Mouse (Mus musculus) left cerebral cortex, adult 2 months (tissue): Measurements from ENCODE around the gene Olfr16. TPM values are rescaled to one million over a fixed set of nuclear protein-coding genes. Genes with fewer than 3 reads are reported as not detected.
A peak's percentile ranks its signal among the peaks of the same experiment; 100 is the strongest.

Experiments used
- DNase-seq, 2 experiments: peaks; one replicate each; pipeline ENCODE4 v3.0.0; 2021 to 2022; ENCODE audit warnings: low spot score in 2 of 2, mixed read lengths in 1 of 2; ENCODE audit errors: extremely low spot score in 1 of 2
- H3K27ac ChIP-seq: fragments of 200-600 bp; 2 replicates; pipeline ENCODE4 v1.8.1; 2022
- H3K4me3 ChIP-seq: fragments of 200-600 bp; 2 replicates; pipeline ENCODE4 v1.8.1; 2022
- CTCF ChIP-seq: fragments of 200-600 bp; IDR thresholded peaks from 2 replicates; pipeline ENCODE4 v1.8.1; 2022; ENCODE audit warnings: antibody characterized with exemption, mild to moderate bottlenecking, moderate library complexity
- intact Hi-C: fragments of 180-260 bp; cut with DNase I; formaldehyde crosslinking; loops from one replicate; pipeline ENCODE4 v1.15.1; 2025
- long read RNA-seq, 2 experiments: library from polyadenylated mRNA; stranded (forward); transcript quantifications; one replicate each; pipeline ENCODE4 v2.0.0; 2021; ENCODE audit warnings: borderline mapping rate in 2 of 2
- total RNA-seq, 2 experiments: library from RNA; stranded (reverse); gene quantifications; 2 replicates each; pipeline ENCODE4 v1.2.3; 2021

Olfr16 gene
- not detected for total RNA-seq
- long read RNA-seq, experiment 1 = 0 reads
- long read RNA-seq, experiment 2 = 0 reads

- no peak for DNase-seq
- no peak within 1 kb of the TSS for H3K27ac ChIP-seq
- no peak for TF ChIP-seq CTCF
- H3K4me3 ChIP-seq = no peak within 1 kb of the TSS
- intact Hi-C loops = loop anchor here (10.0 kb wide), 1 partner anchor 195 kb away; no protein-coding TSS in a partner anchor
Observed at GRCm38 (mm10) chr1:172950160-172950559, at the start of gene Olfr16. TSS of gene Olfr16 (plus strand) at chr1:172950409.

DNA sequence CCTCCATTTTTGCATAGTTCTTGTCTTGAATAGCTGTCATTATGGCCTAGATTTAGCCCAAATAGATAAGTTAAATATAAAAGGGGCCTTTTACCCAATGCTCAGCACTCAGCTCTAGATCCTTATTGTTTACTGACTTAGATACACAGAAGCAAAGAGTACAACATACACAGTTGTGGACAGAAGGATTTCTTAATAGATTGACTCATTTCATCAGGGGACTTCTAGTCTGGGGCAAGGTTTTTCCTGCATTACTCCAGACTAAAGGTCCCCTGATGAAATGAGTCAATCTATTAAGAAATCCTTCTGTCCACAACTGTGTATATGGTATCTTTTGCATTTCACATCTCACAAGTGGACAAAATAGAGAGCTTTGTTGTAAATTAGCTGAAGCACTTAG is 46.9 kb upstream of the Olfr16 start:
- no peak overlapping the region for H3K4me3 ChIP-seq
- H3K27ac ChIP-seq = no peak overlapping the region
- DNase-seq = no peak
- no peak for TF ChIP-seq CTCF
- intact Hi-C loops = no loop called here

DNA sequence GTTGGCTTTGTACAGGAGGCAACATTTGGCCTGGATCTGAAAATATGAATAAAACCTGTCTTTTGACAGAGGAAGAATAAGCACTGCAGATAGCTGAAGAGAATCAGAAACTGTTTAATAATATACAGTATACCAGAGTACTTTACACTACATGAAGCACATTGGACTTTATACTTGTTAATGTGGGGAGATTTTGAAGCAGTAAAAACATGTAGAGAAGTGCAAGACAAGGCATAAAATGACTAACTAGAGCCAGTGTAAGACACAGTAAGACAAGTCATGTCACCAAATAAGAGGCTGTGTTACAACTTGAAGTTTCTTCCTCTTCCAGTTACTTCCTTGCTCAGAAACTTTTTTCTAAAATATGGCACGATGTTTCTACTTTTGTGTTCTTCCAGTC is 33.1 kb upstream of the Olfr16 start:
- DNase-seq = no peak
- TF ChIP-seq CTCF = no peak
- intact Hi-C loops = no loop called here

GRCm38 (mm10) chr1:172918450-172918849 is 31.8 kb upstream of the Olfr16 start:
- no peak overlapping the region for H3K4me3 ChIP-seq
- no peak for DNase-seq
- intact Hi-C loops = no loop called here
- TF ChIP-seq CTCF = no peak; the same call in 1 of the 2 replicates
- no peak overlapping the region for H3K27ac ChIP-seq

More for the DNA sequence above, 33.1 kb upstream of the Olfr16 start:
- H3K27ac ChIP-seq = no peak overlapping the region
- H3K4me3 ChIP-seq = no peak overlapping the region

GRCm38 (mm10) chr1:172932197-172932596 is 18.0 kb upstream of the Olfr16 start:
- TF ChIP-seq CTCF = no peak
- intact Hi-C loops = no loop called here
- no peak for DNase-seq
- no peak overlapping the region for H3K27ac ChIP-seq
- H3K4me3 ChIP-seq = no peak overlapping the region

- no peak overlapping the region for H3K27ac ChIP-seq
- DNase-seq = no peak
- no peak overlapping the region for H3K4me3 ChIP-seq
- no peak for TF ChIP-seq CTCF
- intact Hi-C loops = loop anchor here (10.0 kb wide), 1 partner anchor 196 kb away; no protein-coding TSS in a partner anchor
Observed at GRCm38 (mm10) chr1:172951171-172951720, 1.0 kb downstream of the Olfr16 start.

DNA sequence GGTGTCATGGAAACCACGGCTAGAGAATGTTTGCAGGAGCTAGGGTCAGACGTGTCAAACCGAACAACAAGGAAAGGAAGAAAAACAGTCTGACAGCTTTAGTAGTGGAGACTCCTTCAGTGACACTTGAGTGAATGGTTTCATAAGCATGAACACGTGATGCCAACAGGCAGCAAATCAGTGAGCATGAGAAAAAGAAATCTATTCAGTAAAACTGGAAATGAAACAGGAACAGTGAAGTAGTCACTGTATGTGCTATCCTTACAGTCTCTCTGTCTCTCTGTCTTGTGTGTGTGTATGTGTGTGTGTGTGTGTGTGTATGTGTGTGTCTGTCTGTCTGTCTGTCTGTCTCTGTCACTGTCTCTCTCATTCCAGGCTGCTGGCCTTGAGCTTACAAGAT is 5.2 kb downstream of the Olfr16 start:
- intact Hi-C loops = loop anchor here (10.0 kb wide), 1 partner anchor 201 kb away; no protein-coding TSS in a partner anchor
- DNase-seq = no peak
- no peak for TF ChIP-seq CTCF
- no peak overlapping the region for H3K4me3 ChIP-seq
- no peak overlapping the region for H3K27ac ChIP-seq

- Histone ChIP-seq H3K4me3 (no peak overlapping the region), H3K27ac (no peak overlapping the region)
- intact Hi-C loops = no loop called here
- peak in 1 of 2 experiments; percentile 14 for DNase-seq
- no peak for TF ChIP-seq CTCF
Observed at GRCm38 (mm10) chr1:172960452-172960851, 10.2 kb downstream of the Olfr16 start.

GRCm38 (mm10) chr1:172989794-172990634 is 39.8 kb downstream of the Olfr16 start:
- no peak for DNase-seq
- Histone ChIP-seq H3K4me3 (no peak overlapping the region), H3K27ac (no peak overlapping the region)
- TF ChIP-seq CTCF = no peak
- intact Hi-C loops = no loop called here

DNA sequence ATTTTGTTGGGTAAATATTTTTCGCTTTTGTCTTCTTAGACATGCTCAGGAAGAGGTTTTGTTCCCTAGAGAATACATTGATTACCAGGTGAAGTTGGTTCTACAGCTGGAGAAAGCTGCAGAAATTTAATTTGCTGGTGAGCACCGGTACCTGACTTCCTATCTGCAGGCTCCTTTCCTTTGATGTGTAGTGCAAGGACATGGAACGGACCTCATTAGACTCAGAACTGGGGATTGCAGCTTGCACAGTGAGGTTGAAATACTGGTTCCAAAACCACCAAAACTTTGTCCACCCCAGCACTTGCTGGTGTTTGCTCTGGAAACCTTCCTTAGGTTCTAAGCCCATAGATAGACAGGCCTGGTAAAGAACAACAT is 40.4 kb downstream of the Olfr16 start:
- DNase-seq = no peak
- TF ChIP-seq CTCF = no peak
- H3K27ac ChIP-seq = no peak overlapping the region
- intact Hi-C loops = no loop called here
- H3K4me3 ChIP-seq = no peak overlapping the region

Other genes starting within 250 kb of the Olfr16 start
- gene Apcs, start 55.4 kb upstream of the Olfr16 start, total RNA-seq = not detected
- not detected for gene Olfr1408, start 187.0 kb downstream of the Olfr16 start, total RNA-seq
- not detected for gene Olfr1406, start 240.2 kb downstream of the Olfr16 start, total RNA-seq
- not detected for gene Olfr218, start 247.4 kb downstream of the Olfr16 start, total RNA-seq